Mouse (Mus musculus) hindbrain, embryonic 11.5 days (tissue): ENCODE results near the gene Gm7030. TPM values are rescaled to one million over a fixed set of nuclear protein-coding genes. Genes with fewer than 3 reads are reported as not detected.

Source experiments
- ATAC-seq: fragments of 200-750 bp; cut with Nextera tagmentation; 2 replicates; pipeline ENCODE4 v1.8.0; 2017; ENCODE audit warnings: mild to moderate bottlenecking, moderate TSS enrichment, moderate library complexity; ENCODE audit not compliant: low FRiP score
- DNase-seq: peaks from one replicate; pipeline ENCODE4 v3.0.0-alpha.2; 2015; ENCODE audit warnings: low spot score
- H3K27ac ChIP-seq: fragments of 300-500 bp; sonication (generic); 2 replicates; pipeline ENCODE4 v1.5.1; 2014; ENCODE audit warnings: mild to moderate bottlenecking, low read depth, low read length
- H3K27me3 ChIP-seq: fragments of 300-500 bp; sonication (generic); 2 replicates; pipeline ENCODE4 v1.6.1; 2014; ENCODE audit warnings: mild to moderate bottlenecking, low read length, moderate library complexity, mixed read lengths; ENCODE audit not compliant: control insufficient read depth, insufficient read depth
- H3K36me3 ChIP-seq: fragments of 300-500 bp; sonication (generic); 2 replicates; pipeline ENCODE4 v1.6.1; 2014; ENCODE audit warnings: mild to moderate bottlenecking, low read length, moderate library complexity, mixed read lengths; ENCODE audit not compliant: control insufficient read depth, insufficient read depth
- H3K4me1 ChIP-seq: fragments of 300-500 bp; sonication (generic); replicated peaks from 2 replicates; pipeline ENCODE4 v1.6.1; 2014; ENCODE audit warnings: low read length, mixed read lengths; ENCODE audit not compliant: control insufficient read depth, insufficient read depth
- H3K4me2 ChIP-seq: fragments of 300-500 bp; sonication (generic); replicated peaks from 2 replicates; pipeline ENCODE4 v1.6.1; 2014; ENCODE audit warnings: mild to moderate bottlenecking, low read depth, low read length
- H3K4me3 ChIP-seq: fragments of 300-500 bp; sonication (generic); 2 replicates; pipeline ENCODE4 v1.5.1; 2014; ENCODE audit warnings: low read depth, low read length
- H3K9ac ChIP-seq: fragments of 300-500 bp; sonication (generic); 2 replicates; pipeline ENCODE4 v1.6.1; 2014; ENCODE audit warnings: low read depth, low read length
- H3K9me3 ChIP-seq: fragments of 300-500 bp; sonication (generic); 2 replicates; pipeline ENCODE4 v1.6.1; 2016; ENCODE audit warnings: low read length; ENCODE audit not compliant: control insufficient read depth
- WGBS: fragments of 180-500 bp; shearing (Covaris S2); extraction: QIAGEN DNeasy Blood & Tissue Kit; methylation state at CpG from one replicate; pipeline ENCODE4 v1.1.7; 2014; 5-methylcytosine and 5-hydroxymethylcytosine counted together
- polyA plus RNA-seq: library from polyadenylated mRNA; unstranded; fragments of >200 nt; fragmentation: Nextera tagmentation; extraction: Ambion mirVana; gene quantifications from 2 replicates; pipeline ENCODE4 v1.2.1, GENCODE M21; 2014

Gm7030 gene
- polyA plus RNA-seq, 1 experiment from 2014 or later = not detected

DNA sequence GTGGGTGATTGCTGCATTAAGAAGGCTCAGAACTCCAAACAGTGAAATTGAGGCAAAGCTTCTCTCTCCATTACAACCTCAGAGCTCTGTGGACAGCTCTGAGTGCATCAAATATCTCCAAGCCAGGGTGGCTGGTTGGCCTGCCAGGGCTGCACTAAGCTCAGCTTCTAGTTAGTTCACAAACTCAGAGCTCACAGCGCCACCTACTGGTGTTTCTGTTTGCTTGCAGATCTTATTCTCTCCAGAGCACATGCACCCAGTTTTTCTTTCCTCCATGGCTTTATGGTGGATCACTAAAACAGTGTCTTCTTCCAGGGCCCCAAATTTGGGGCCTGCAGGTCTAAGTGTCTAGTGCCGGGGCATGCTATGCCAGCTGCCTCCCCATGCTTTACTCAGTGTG, 68.4 kb downstream of the Gm7030 start:
- DNase-seq (peak; percentile 84), ATAC-seq (no peak)
- 31% methylated on average over 2 of the region's 2 CpGs for WGBS
- Histone ChIP-seq H3K4me2 (no peak overlapping the region), H3K27me3 (no peaks in the 10 kb centered on the region), H3K27ac (no peak overlapping the region), H3K4me1 (no peaks in the 10 kb centered on the region), H3K36me3 (no peaks in the 10 kb centered on the region), H3K4me3 (no peak overlapping the region), H3K9ac (no peak overlapping the region), H3K9me3 (no peaks in the 10 kb centered on the region)

Other genes starting within 250 kb of the Gm7030 start
- gene Dhx16, start 249.6 kb downstream of the Gm7030 start, polyA plus RNA-seq = 33.5 and 39.8 TPM in 2 replicates
- 23.6 and 25.2 TPM in 2 replicates for gene 2310061I04Rik, start 232.0 kb downstream of the Gm7030 start, polyA plus RNA-seq
- 200 and 243 TPM in 2 replicates for gene Atat1, start 219.3 kb downstream of the Gm7030 start, polyA plus RNA-seq
- 67.4 and 68.4 TPM in 2 replicates for gene Mrps18b, start 213.0 kb downstream of the Gm7030 start, polyA plus RNA-seq
- gene Ppp1r10, start 213.0 kb downstream of the Gm7030 start, polyA plus RNA-seq = 42.6 and 49.8 TPM in 2 replicates
- gene Abcf1, start 159.7 kb downstream of the Gm7030 start, polyA plus RNA-seq = 97.8 and 117 TPM in 2 replicates
- gene Gnl1, start 149.6 kb downstream of the Gm7030 start, polyA plus RNA-seq = 28.0 and 29.8 TPM in 2 replicates
- 39.6 and 45.2 TPM in 2 replicates for gene Prr3, start 149.2 kb downstream of the Gm7030 start, polyA plus RNA-seq
- gene H2-T24, start 108.9 kb downstream of the Gm7030 start, polyA plus RNA-seq = 4.1 and 5.9 TPM in 2 replicates
- 3.0 and 4.0 TPM in 2 replicates for gene H2-T23, start 96.6 kb downstream of the Gm7030 start, polyA plus RNA-seq
- 7.0 and 8.3 TPM in 2 replicates for gene H2-T22, start 86.7 kb downstream of the Gm7030 start, polyA plus RNA-seq
- gene Gm6034, start 86.5 kb downstream of the Gm7030 start, polyA plus RNA-seq = not detected in 2 replicates
- not detected in 2 replicates for gene Gm11127, start 71.1 kb downstream of the Gm7030 start, polyA plus RNA-seq
- not detected in 2 replicates for gene Gm19684, start 7.7 kb downstream of the Gm7030 start, polyA plus RNA-seq
- gene Gm8909, start 39.1 kb upstream of the Gm7030 start, polyA plus RNA-seq = not detected in 2 replicates
- gene H2-T3, start 60.9 kb upstream of the Gm7030 start, polyA plus RNA-seq = not detected in 2 replicates
- 86.4 and 91.0 TPM in 2 replicates for gene Rpp21, start 128.6 kb upstream of the Gm7030 start, polyA plus RNA-seq
- gene Trim39, start 142.8 kb upstream of the Gm7030 start, polyA plus RNA-seq = 19.5 and 22.3 TPM in 2 replicates
- not detected in 2 replicates for gene H2-M10.2, start 157.1 kb upstream of the Gm7030 start, polyA plus RNA-seq
- not detected in 2 replicates for gene H2-M10.1, start 196.7 kb upstream of the Gm7030 start, polyA plus RNA-seq
- not detected in 2 replicates for gene H2-M10.3, start 239.0 kb upstream of the Gm7030 start, polyA plus RNA-seq